Mouse (Mus musculus) intestine, postnatal 0 days (tissue): Measurements from ENCODE around the gene Mipep. TPM values are rescaled to one million over a fixed set of nuclear protein-coding genes. Genes with fewer than 3 reads are reported as not detected.

Source experiments
- ATAC-seq: fragments of 200-750 bp; cut with Nextera tagmentation; 2 replicates; pipeline ENCODE4 v1.8.0; 2017; ENCODE audit warnings: mild to moderate bottlenecking, moderate TSS enrichment, moderate library complexity
- H3K27ac ChIP-seq: fragments of 300-500 bp; sonication (generic); 2 replicates; pipeline ENCODE4 v1.5.1; 2014; ENCODE audit warnings: mild to moderate bottlenecking, low read depth, low read length, moderate library complexity
- H3K27me3 ChIP-seq: fragments of 300-500 bp; sonication (generic); replicated peaks from 2 replicates; pipeline ENCODE4 v1.6.1; 2014; ENCODE audit warnings: low read length, mixed read lengths; ENCODE audit not compliant: control insufficient read depth, insufficient read depth
- H3K36me3 ChIP-seq: fragments of 300-500 bp; sonication (generic); 2 replicates; pipeline ENCODE4 v1.6.1; 2014; ENCODE audit warnings: mild to moderate bottlenecking, moderate library complexity; ENCODE audit not compliant: control insufficient read depth, insufficient read depth
- H3K4me1 ChIP-seq: fragments of 300-500 bp; sonication (generic); replicated peaks from 2 replicates; pipeline ENCODE4 v1.6.1; 2014; ENCODE audit warnings: antibody characterized with exemption, low read length, mixed read lengths; ENCODE audit not compliant: control insufficient read depth, insufficient read depth
- H3K4me2 ChIP-seq: fragments of 300-500 bp; sonication (generic); replicated peaks from 2 replicates; pipeline ENCODE4 v1.6.1; 2014; ENCODE audit warnings: low read depth, mild to moderate bottlenecking, moderate library complexity
- H3K4me3 ChIP-seq: fragments of 300-500 bp; sonication (generic); 2 replicates; pipeline ENCODE4 v1.5.1; 2014; ENCODE audit warnings: low read depth, low read length
- H3K9ac ChIP-seq: fragments of 300-500 bp; sonication (generic); 2 replicates; pipeline ENCODE4 v1.6.1; 2014; ENCODE audit warnings: mild to moderate bottlenecking, low read depth, low read length
- H3K9me3 ChIP-seq: fragments of 300-500 bp; sonication (generic); 2 replicates; pipeline ENCODE4 v1.6.1; 2016; ENCODE audit warnings: mixed run types; ENCODE audit not compliant: control insufficient read depth
- CTCF ChIP-seq: sonication (generic); IDR thresholded peaks from 2 replicates; pipeline ENCODE4 v1.5.1; 2016; ENCODE audit warnings: low read depth, mild to moderate bottlenecking, control low read depth, antibody characterized with exemption, moderate library complexity
- WGBS: fragments of 180-500 bp; shearing (Covaris S2); extraction: QIAGEN DNeasy Blood & Tissue Kit; methylation state at CpG from one replicate; pipeline ENCODE4 v1.1.7; 2014; 5-methylcytosine and 5-hydroxymethylcytosine counted together
- polyA plus RNA-seq: library from polyadenylated mRNA; unstranded; fragments of >200 nt; fragmentation: Nextera tagmentation; extraction: Ambion mirVana; gene quantifications from 2 replicates; pipeline ENCODE4 v1.2.1, GENCODE M21; 2015

Mipep gene
- polyA plus RNA-seq, 1 experiment from 2014 or later = 7.0 TPM

DNA sequence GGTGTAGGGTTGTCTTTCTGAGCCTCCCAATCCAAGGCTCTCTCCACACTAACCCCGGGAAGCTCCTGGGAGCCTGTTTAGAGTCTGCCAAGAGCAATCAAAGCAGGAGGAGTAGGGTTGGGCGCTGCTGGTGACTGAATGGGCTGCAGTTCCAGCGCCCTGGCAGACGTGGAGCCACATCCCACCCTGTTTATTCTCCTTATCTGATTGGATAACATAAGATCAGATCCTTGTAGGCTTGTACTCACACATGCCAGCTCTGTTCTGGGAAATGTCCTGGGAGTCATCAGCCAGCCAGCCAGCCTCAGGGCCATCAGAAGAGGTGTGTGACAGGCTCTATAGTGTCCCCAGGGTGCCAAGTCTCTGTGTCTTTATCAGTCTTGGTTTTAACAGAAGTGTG lies 120.1 kb downstream of the Mipep start:
- H3K9ac ChIP-seq = no peak overlapping the region
- no peak for TF ChIP-seq CTCF
- H3K4me2 ChIP-seq = no peak overlapping the region
- no peak overlapping the region for H3K4me3 ChIP-seq
- no peak for ATAC-seq
- H3K36me3 ChIP-seq = no peaks in the 10 kb centered on the region
- no peak overlapping the region for H3K27ac ChIP-seq
- WGBS = 39% methylated on average over 4 of the region's 4 CpGs
- no peaks in the 10 kb centered on the region for H3K9me3 ChIP-seq
- H3K27me3 ChIP-seq = no peaks in the 10 kb centered on the region
- no peaks in the 10 kb centered on the region for H3K4me1 ChIP-seq

DNA sequence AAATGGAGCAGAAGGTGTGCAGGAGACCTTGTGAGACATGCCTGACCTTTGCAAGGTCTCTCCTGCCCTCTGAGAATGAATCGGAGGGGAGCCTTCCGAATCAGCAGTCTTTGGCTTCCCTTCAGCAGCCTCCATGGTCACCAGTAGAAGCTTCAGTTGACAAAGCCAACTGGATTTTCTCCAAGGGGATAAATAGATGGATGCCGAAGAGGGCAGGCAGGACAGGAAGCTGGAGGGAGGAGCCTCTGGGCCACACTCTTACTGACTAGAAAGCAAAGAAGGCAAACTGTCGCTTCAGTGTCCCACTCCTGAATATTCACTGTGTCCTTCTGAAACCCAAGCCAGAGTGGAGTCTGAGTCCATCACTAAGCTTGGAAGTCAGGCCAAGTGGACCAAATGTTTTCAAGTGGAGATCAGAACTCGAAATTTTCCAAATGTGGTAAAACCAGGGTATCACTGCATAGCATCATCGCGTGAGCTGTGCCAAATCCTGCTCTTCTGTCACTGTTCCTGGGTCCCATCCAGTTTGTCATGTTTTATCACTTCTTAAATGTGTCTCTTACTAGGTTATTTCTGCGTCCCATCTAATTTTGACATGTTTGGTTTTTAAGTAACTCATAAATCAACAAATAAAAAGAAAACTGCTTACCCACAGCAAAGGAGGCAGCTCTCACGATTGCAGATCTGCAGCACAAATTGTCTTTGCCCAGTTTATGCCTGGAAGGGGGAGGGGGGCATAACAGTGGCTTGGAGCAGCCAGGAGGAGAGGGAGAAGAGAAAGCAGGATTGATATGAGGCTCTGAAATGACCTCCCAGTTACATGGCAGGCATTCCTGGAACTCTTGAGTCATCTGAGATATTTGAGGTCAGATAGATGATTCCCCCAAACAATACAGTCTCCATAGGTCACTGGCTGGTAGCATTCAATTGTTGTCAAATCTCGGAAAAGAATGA lies 122.3 kb downstream of the Mipep start:
- Histone ChIP-seq H3K27ac (no peak overlapping the region), H3K9ac (no peak overlapping the region), H3K27me3 (no peaks in the 10 kb centered on the region), H3K9me3 (no peaks in the 10 kb centered on the region), H3K4me1 (no peaks in the 10 kb centered on the region), H3K4me2 (no peak overlapping the region), H3K36me3 (no peaks in the 10 kb centered on the region), H3K4me3 (no peak overlapping the region)
- WGBS = 65% methylated on average over 10 of the region's 10 CpGs
- no peak for TF ChIP-seq CTCF
- no peak for ATAC-seq

DNA sequence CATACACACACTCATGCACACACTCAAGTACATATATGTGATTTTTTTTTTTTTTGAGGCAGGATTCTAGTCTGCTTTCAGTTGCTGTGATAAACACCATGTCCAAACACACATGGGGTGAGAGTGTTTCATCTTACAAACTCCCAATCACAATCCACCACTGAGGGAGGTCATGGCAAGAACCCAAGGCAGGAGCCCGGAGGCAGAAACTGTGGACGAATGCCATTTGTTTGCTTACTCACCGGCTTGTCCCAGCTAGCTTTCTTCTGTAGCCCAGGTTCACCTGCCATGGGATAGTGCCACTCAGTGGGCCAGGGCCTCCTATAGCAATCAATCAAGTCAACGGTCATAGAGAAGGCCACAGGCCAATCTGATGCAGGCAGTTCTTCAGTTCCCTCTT lies 125.0 kb downstream of the Mipep start:
- Histone ChIP-seq H3K4me1 (0 out of 2 replicates have a peak, but pooled peaks cover 8% of the 10 kb centered on the region), H3K9ac (no peak overlapping the region), H3K4me2 (no peak overlapping the region), H3K4me3 (no peak overlapping the region), H3K27me3 (no peaks in the 10 kb centered on the region), H3K27ac (no peak overlapping the region), H3K36me3 (no peaks in the 10 kb centered on the region), H3K9me3 (no peaks in the 10 kb centered on the region)
- no peak for ATAC-seq
- no peak for TF ChIP-seq CTCF
- WGBS = 78% methylated on average over 4 of the region's 4 CpGs

DNA sequence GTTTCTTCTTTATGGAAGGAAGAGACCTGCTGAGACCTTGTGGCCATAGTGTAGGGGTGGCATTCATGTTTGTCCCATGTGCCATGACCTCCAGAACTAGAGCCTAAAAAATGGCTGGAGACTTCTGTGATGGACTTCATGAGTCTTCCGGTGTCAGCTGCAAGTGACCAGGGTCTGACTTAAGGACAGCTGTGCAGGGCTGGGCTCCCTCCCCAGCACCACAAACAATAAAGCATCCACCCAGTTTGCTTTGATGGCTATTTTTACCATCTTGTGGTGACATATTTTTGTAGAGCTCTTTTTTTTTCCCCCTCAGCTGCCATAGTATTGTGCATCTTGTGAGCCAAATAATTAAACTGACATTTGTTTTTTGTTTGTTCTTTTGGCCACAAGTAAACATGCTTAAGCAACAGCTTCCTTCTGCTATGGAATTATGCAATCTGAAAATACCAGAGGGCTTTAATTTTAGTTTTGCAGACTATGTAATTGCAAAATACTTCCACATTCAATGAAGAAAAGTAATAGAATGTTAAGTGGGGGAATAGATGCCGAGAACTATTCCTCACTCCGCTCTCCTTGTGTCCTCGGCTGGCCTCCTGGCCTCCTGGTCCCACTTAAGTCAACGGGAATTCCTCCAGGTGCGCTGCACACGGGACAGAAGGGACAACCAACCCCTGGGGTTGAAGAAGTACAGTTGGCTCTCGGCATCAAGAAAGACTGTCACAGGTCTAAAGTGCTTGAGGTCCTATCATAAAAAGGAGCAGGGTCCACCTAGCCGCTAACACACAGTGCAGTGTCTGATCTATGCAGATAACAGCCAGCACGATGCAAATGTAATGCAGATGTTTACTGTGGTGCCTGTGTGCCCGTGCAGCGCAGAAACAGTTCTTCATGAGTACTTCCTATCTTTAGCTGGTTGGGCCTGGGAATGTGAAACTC lies 126.4 kb downstream of the Mipep start:
- Histone ChIP-seq H3K27ac (no peak overlapping the region), H3K4me1 (0 out of 2 replicates have a peak, but pooled peaks cover 8% of the 10 kb centered on the region), H3K9ac (no peak overlapping the region), H3K4me2 (no peak overlapping the region), H3K36me3 (no peaks in the 10 kb centered on the region), H3K27me3 (no peaks in the 10 kb centered on the region), H3K4me3 (no peak overlapping the region), H3K9me3 (no peaks in the 10 kb centered on the region)
- WGBS = 55% methylated on average over 12 of the region's 12 CpGs
- TF ChIP-seq CTCF = no peak
- ATAC-seq = peak; percentile 87

DNA sequence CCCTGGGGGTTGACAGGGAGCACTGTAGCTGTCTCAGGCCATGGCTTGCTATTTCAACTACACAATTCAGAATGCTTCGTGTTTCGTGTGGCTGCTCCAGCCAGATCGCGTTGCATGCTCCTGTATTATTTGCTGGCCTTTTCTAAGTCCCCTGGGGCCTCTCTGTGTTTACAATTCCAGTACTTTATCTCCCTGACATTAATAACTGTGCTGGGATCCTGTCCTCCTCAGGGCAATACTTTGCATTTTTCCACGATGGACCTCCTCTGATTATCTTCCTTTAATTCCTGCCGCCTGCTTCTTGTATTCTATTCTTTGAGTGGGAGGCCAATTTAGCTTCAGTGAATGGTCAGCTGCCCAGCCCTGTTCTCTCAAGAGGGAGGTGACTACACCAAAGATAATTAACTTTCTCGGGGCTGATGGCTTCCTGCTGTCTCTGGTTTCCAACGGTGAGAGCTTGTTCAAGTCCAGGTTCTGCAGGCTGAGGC lies 128.7 kb downstream of the Mipep start:
- 0 out of 2 replicates have a peak, but pooled peaks cover 8% of the 10 kb centered on the region for H3K4me1 ChIP-seq
- no peaks in the 10 kb centered on the region for H3K36me3 ChIP-seq
- WGBS = 17% methylated on average over 8 of the region's 8 CpGs
- H3K27me3 ChIP-seq = no peaks in the 10 kb centered on the region
- H3K9ac ChIP-seq = no peak overlapping the region
- H3K9me3 ChIP-seq = no peaks in the 10 kb centered on the region
- TF ChIP-seq CTCF = no peak
- ATAC-seq = no peak
- H3K4me2 ChIP-seq = no peak overlapping the region
- no peak overlapping the region for H3K27ac ChIP-seq
- no peak overlapping the region for H3K4me3 ChIP-seq

DNA sequence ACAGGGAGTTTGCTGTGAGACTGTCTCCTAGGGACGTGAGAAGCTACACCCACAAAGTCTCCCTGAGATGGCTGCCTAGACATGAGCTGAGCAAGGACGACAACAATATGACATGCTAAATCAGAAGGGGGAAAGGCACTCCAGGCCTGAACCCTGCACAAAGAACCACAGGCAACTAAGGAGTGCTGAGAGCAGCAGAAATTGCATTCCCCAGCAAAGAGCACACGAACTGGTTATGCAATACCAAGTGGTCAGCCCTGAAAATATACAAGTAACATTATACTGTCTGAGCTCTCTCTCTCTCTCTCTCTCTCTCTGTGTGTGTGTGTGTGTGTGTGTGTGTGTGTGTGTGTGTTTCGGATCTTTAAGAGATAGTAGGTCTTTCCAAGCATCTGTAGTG lies 132.3 kb downstream of the Mipep start:
- H3K27me3 ChIP-seq = no peaks in the 10 kb centered on the region
- TF ChIP-seq CTCF = no peak
- H3K27ac ChIP-seq = no peak overlapping the region
- no peaks in the 10 kb centered on the region for H3K36me3 ChIP-seq
- no peaks in the 10 kb centered on the region for H3K9me3 ChIP-seq
- H3K4me2 ChIP-seq = no peak overlapping the region
- H3K4me1 ChIP-seq = 0 out of 2 replicates have a peak, but pooled peaks cover 8% of the 10 kb centered on the region
- H3K4me3 ChIP-seq = no peak overlapping the region
- no peak overlapping the region for H3K9ac ChIP-seq
- WGBS = 46% methylated on average over 4 of the region's 4 CpGs
- no peak for ATAC-seq
